Mouse (Mus musculus) olfactory bulb, adult 2 months (tissue): ENCODE results near the gene Gm7271.

Experiments used
- CTCF ChIP-seq: fragments of 200-500 bp; IDR thresholded peaks from 2 replicates; pipeline ENCODE4 v1.5.1; 2012; ENCODE audit warnings: low read depth, mild to moderate bottlenecking, low read length, moderate library complexity; ENCODE audit not compliant: insufficient read depth
- POLR2A ChIP-seq: fragments of 200-500 bp; IDR thresholded peaks from 2 replicates; pipeline ENCODE4 v1.6.1; 2012; ENCODE audit warnings: mild to moderate bottlenecking, low read depth, low read length, moderate library complexity; ENCODE audit not compliant: insufficient read depth

DNA sequence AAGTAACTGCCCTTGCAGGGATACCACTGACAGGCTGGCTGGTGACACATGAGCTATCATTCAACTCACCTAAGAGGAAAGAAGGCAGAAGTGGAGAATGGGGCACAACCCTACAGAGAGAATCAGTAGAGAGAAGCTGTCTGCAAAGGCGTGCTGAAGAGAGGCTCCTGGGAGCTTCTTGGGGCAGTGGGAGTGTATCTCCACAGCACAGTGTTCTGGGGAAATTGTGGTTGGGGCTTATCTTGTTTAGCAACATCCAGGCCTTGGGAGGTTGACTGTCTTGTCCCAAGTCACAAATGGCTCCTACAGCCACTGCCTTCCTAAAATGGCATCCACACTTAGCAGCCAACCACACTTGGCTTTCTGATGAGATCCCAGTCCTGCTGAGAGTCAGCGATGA lies 8.9 kb upstream of the Gm7271 start:
- no peak for TF ChIP-seq POLR2A
- TF ChIP-seq CTCF = no peak
